In genomic region chr5:128971298-128971697, GRCm38 (mm10) we compare ENCODE assay signal across 8 mouse cellular contexts. TPM values are rescaled to one million over a fixed set of nuclear protein-coding genes. Genes with fewer than 3 reads are reported as not detected.
A peak's percentile ranks its signal among the peaks of the same experiment; 100 is the strongest.
DNase-seq lines count a peak whose midpoint lies in the region; ATAC-seq and TF ChIP-seq lines count a peak whose summit lies in the region.

No protein-coding gene starts in this region.

- H3K4me1 ChIP-seq in kidney, postnatal 0 days (replicated peaks; ENCODE audit: insufficient read depth, low read length): no peaks in the 10 kb centered on the region
- no peaks in the 10 kb centered on the region for H3K4me1 ChIP-seq in liver, embryonic 11.5 days (replicated peaks; ENCODE audit: control insufficient read depth, insufficient read depth, low read length)

- no peak overlapping the region for H3K9ac ChIP-seq in kidney, postnatal 0 days (ENCODE audit: low read depth, low read length)
- no peak overlapping the region for H3K9ac ChIP-seq in liver, embryonic 11.5 days (ENCODE audit: low read depth, low read length)

- H3K9me3 ChIP-seq in kidney, postnatal 0 days (replicated peaks; ENCODE audit: low read length): no peaks in the 10 kb centered on the region
- H3K9me3 ChIP-seq in liver, embryonic 11.5 days (ENCODE audit: control insufficient read depth, low read length): no peaks in the 10 kb centered on the region

- no peak overlapping the region for H3K4me2 ChIP-seq in kidney, postnatal 0 days (ENCODE audit: low read length)
- H3K4me2 ChIP-seq in liver, embryonic 11.5 days: peak overlapping the region; percentile 16; the same call in 1 of the 2 replicates

- 19% methylated on average over 14 of the region's 14 CpGs for WGBS in kidney, postnatal 0 days
- WGBS in liver, embryonic 11.5 days: 22% methylated on average over 14 of the region's 14 CpGs

- TF ChIP-seq CTCF in kidney, postnatal 0 days (IDR thresholded peaks at IDR 0.05; ENCODE audit: low read depth): peak; percentile 79

- DNase-seq in A20 (ENCODE audit: low read depth, low spot score) (peak; percentile 74), R1 (ENCODE audit: low read depth, low spot score) (peak; percentile 84)
- peak; percentile 63 to 79 for DNase-seq in cerebellum, postnatal 4 days (ENCODE audit: low spot score in 2 of 2)
- peak; percentile 67 for DNase-seq in gastrocnemius, postnatal 10 days
- DNase-seq in kidney, postnatal 0 days (ENCODE audit: low spot score): peak; percentile 64
- DNase-seq in liver, embryonic 11.5 days (ENCODE audit: low spot score): peak; percentile 63
- peak; percentile 40 to 58 for DNase-seq in natural killer cell, adult 2 months (ENCODE audit: low spot score in 2 of 2)
- peak; percentile 83 for DNase-seq in testis, postnatal 10 days (ENCODE audit: low spot score)

- H3K27me3 ChIP-seq in kidney, postnatal 0 days (ENCODE audit: insufficient read depth, low read length): no peaks in the 10 kb centered on the region
- H3K27me3 ChIP-seq in liver, embryonic 11.5 days (replicated peaks; ENCODE audit: control insufficient read depth, insufficient read depth, low read length): no peaks in the 10 kb centered on the region

- no peak for ATAC-seq in kidney, postnatal 0 days (replicated peaks; ENCODE audit: low FRiP score, low read depth)
- ATAC-seq in liver, embryonic 11.5 days (replicated peaks; ENCODE audit: low FRiP score): 0 out of 2 replicates have a peak, but pooled peaks have one; percentile 23

- H3K4me3 ChIP-seq in kidney, postnatal 0 days (replicated peaks; ENCODE audit: low read depth, low read length): no peak overlapping the region
- no peak overlapping the region for H3K4me3 ChIP-seq in liver, embryonic 11.5 days (ENCODE audit: low read depth, low read length)

- H3K36me3 ChIP-seq in kidney, postnatal 0 days (ENCODE audit: insufficient read depth, low read length): no peaks in the 10 kb centered on the region
- H3K36me3 ChIP-seq in liver, embryonic 11.5 days (ENCODE audit: control insufficient read depth, insufficient read depth, low read length): no peaks in the 10 kb centered on the region

- H3K27ac ChIP-seq in kidney, postnatal 0 days: no peak overlapping the region
- H3K27ac ChIP-seq in liver, embryonic 11.5 days (ENCODE audit: low read depth, low read length): no peak overlapping the region

RNA-seq across cellular contexts. Expression of gene Rimbp2, which starts 18.0 kb away (rescaled TPM):
- total RNA-seq in gastrocnemius, postnatal 10 days (2021): under 1 TPM; 0.07 to 0.25 TPM
- polyA plus RNA-seq in kidney, postnatal 0 days (2015; fragmentation: Nextera tagmentation; extraction: Ambion mirVana): not detected in 2 replicates
- 0.12 and 0.37 TPM in 2 replicates for polyA plus RNA-seq in liver, embryonic 11.5 days (2014; fragmentation: Nextera tagmentation; extraction: Ambion mirVana)

RNA-seq across cellular contexts. Expression of gene Stx2, which starts 37.1 kb away (rescaled TPM):
- total RNA-seq in gastrocnemius, postnatal 10 days (2021): 10 to 100 TPM; 11.5 to 15.3 TPM
- polyA plus RNA-seq in kidney, postnatal 0 days (2015; fragmentation: Nextera tagmentation; extraction: Ambion mirVana): 32.7 and 33.0 TPM in 2 replicates
- polyA plus RNA-seq in liver, embryonic 11.5 days (2014; fragmentation: Nextera tagmentation; extraction: Ambion mirVana): 87.3 and 98.4 TPM in 2 replicates

RNA-seq across cellular contexts. Expression of gene Ran, which starts 48.6 kb away (rescaled TPM):
- total RNA-seq in gastrocnemius, postnatal 10 days (2021): 10 to 100 TPM; 88.5 to 91.3 TPM
- 392 and 446 TPM in 2 replicates for polyA plus RNA-seq in kidney, postnatal 0 days (2015; fragmentation: Nextera tagmentation; extraction: Ambion mirVana)
- 878 and 928 TPM in 2 replicates for polyA plus RNA-seq in liver, embryonic 11.5 days (2014; fragmentation: Nextera tagmentation; extraction: Ambion mirVana)
